Mouse (Mus musculus): ENCODE data around the gene Dhx58. TPM values are rescaled to one million over a fixed set of nuclear protein-coding genes. Genes with fewer than 3 reads are reported as not detected.

Dhx58 gene
- polyA plus RNA-seq, 1 experiment from 2014 or later, result 2.6 TPM

- Histone ChIP-seq H3K9me3 (replicated peaks; ENCODE audit: control insufficient read depth, low read length) (no peaks in the 10 kb centered on the region), H3K4me3 (ENCODE audit: low read length) (peak overlapping the region; percentile 99), H3K27me3 (ENCODE audit: control insufficient read depth, insufficient read depth, low read length) (no peaks in the 10 kb centered on the region), H3K27ac (ENCODE audit: low read length) (peak overlapping the region; percentile 77; the same call in 1 of the 2 replicates), H3K36me3 (ENCODE audit: control insufficient read depth, insufficient read depth) (no peaks in the 10 kb centered on the region), H3K4me1 (ENCODE audit: control insufficient read depth, insufficient read depth, low read length) (peaks cover 21% of the 10 kb centered on the region), H3K9ac (ENCODE audit: low read length) (peak overlapping the region; percentile 75), H3K4me2 (ENCODE audit: low read depth, low read length) (peak overlapping the region; percentile 89)
- ATAC-seq (replicated peaks; ENCODE audit: extremely low read depth, insufficient read depth, low FRiP score), result no peak
- 19% methylated on average over 5 of the region's 5 CpGs for WGBS
These were observed 34.7 kb upstream of the Dhx58 start for GRCm38 (mm10) chr11:100738749-100739148.

- Histone ChIP-seq H3K4me2 (ENCODE audit: low read depth, low read length) (peak within 1 kb of the TSS; percentile 89), H3K9ac (ENCODE audit: low read length) (peak within 1 kb of the TSS; percentile 99), H3K27me3 (ENCODE audit: control insufficient read depth, insufficient read depth, low read length) (no peaks in the 10 kb centered on the region), H3K4me3 (ENCODE audit: low read length) (peak within 1 kb of the TSS; percentile 99), H3K36me3 (ENCODE audit: control insufficient read depth, insufficient read depth) (no peaks in the 10 kb centered on the region), H3K9me3 (replicated peaks; ENCODE audit: control insufficient read depth, low read length) (no peaks in the 10 kb centered on the region), H3K27ac (ENCODE audit: low read length) (peak within 1 kb of the TSS; percentile 77), H3K4me1 (ENCODE audit: control insufficient read depth, insufficient read depth, low read length) (peaks cover 21% of the 10 kb centered on the region)
- under 1% methylated on average over 39 of the region's 39 CpGs for WGBS
- peak; percentile 100 for ATAC-seq (replicated peaks; ENCODE audit: extremely low read depth, insufficient read depth, low FRiP score)
These were observed 34.1 kb upstream of the Dhx58 start, which contains the start of gene Rab5c for GRCm38 (mm10) chr11:100738066-100738604. Gene Rab5c, minus strand, starts transcription at chr11:100738215.

- peak overlapping the region; percentile 99 for H3K4me3 ChIP-seq (ENCODE audit: low read length)
- peak overlapping the region; percentile 74 for H3K27ac ChIP-seq (ENCODE audit: low read length)
- peak overlapping the region; percentile 88 for H3K4me2 ChIP-seq (ENCODE audit: low read depth, low read length)
- under 1% methylated on average over 13 of the region's 13 CpGs for WGBS
- no peaks in the 10 kb centered on the region for H3K27me3 ChIP-seq (ENCODE audit: control insufficient read depth, insufficient read depth, low read length)
- no peaks in the 10 kb centered on the region for H3K36me3 ChIP-seq (ENCODE audit: control insufficient read depth, insufficient read depth)
- peaks cover 21% of the 10 kb centered on the region for H3K4me1 ChIP-seq (ENCODE audit: control insufficient read depth, insufficient read depth, low read length)
- H3K9me3 ChIP-seq (replicated peaks; ENCODE audit: control insufficient read depth, low read length), result no peaks in the 10 kb centered on the region
- H3K9ac ChIP-seq (ENCODE audit: low read length), result peak overlapping the region; percentile 99
- no peak for ATAC-seq (replicated peaks; ENCODE audit: extremely low read depth, insufficient read depth, low FRiP score)
These were observed 33.1 kb upstream of the Dhx58 start for GRCm38 (mm10) chr11:100737105-100737733.

GRCm38 (mm10) chr11:100736746-100737080 lies 32.6 kb upstream of the Dhx58 start:
- Histone ChIP-seq H3K4me3 (ENCODE audit: low read length) (peak overlapping the region; percentile 99), H3K36me3 (ENCODE audit: control insufficient read depth, insufficient read depth) (no peaks in the 10 kb centered on the region), H3K27ac (ENCODE audit: low read length) (no peak overlapping the region), H3K4me1 (ENCODE audit: control insufficient read depth, insufficient read depth, low read length) (peaks cover 21% of the 10 kb centered on the region), H3K4me2 (ENCODE audit: low read depth, low read length) (peak overlapping the region; percentile 88), H3K9me3 (replicated peaks; ENCODE audit: control insufficient read depth, low read length) (no peaks in the 10 kb centered on the region), H3K27me3 (ENCODE audit: control insufficient read depth, insufficient read depth, low read length) (no peaks in the 10 kb centered on the region), H3K9ac (ENCODE audit: low read length) (peak overlapping the region; percentile 99; the same call in 1 of the 2 replicates)
- no peak for ATAC-seq (replicated peaks; ENCODE audit: extremely low read depth, insufficient read depth, low FRiP score)
- 61% methylated on average over 4 of the region's 4 CpGs for WGBS

- ATAC-seq (replicated peaks; ENCODE audit: extremely low read depth, insufficient read depth, low FRiP score), result no peak
- H3K4me3 ChIP-seq (ENCODE audit: low read length), result peak overlapping the region; percentile 35
- H3K4me2 ChIP-seq (ENCODE audit: low read depth, low read length), result peak overlapping the region; percentile 88
- H3K36me3 ChIP-seq (ENCODE audit: control insufficient read depth, insufficient read depth), result no peaks in the 10 kb centered on the region
- no peaks in the 10 kb centered on the region for H3K27me3 ChIP-seq (ENCODE audit: control insufficient read depth, insufficient read depth, low read length)
- 59% methylated on average over 14 of the region's 14 CpGs for WGBS
- H3K27ac ChIP-seq (ENCODE audit: low read length), result peak overlapping the region; percentile 39; the same call in 1 of the 2 replicates
- H3K4me1 ChIP-seq (ENCODE audit: control insufficient read depth, insufficient read depth, low read length), result peaks cover 21% of the 10 kb centered on the region
- H3K9ac ChIP-seq (ENCODE audit: low read length), result peak overlapping the region; percentile 53
- H3K9me3 ChIP-seq (replicated peaks; ENCODE audit: control insufficient read depth, low read length), result no peaks in the 10 kb centered on the region
These were observed 32.1 kb upstream of the Dhx58 start for GRCm38 (mm10) chr11:100735954-100736745.

- Histone ChIP-seq H3K9me3 (replicated peaks; ENCODE audit: control insufficient read depth, low read length) (no peaks in the 10 kb centered on the region), H3K9ac (ENCODE audit: low read length) (peak overlapping the region; percentile 53), H3K4me3 (ENCODE audit: low read length) (peak overlapping the region; percentile 35), H3K4me2 (ENCODE audit: low read depth, low read length) (peak overlapping the region; percentile 88), H3K27me3 (ENCODE audit: control insufficient read depth, insufficient read depth, low read length) (no peaks in the 10 kb centered on the region), H3K4me1 (ENCODE audit: control insufficient read depth, insufficient read depth, low read length) (peaks cover 21% of the 10 kb centered on the region), H3K36me3 (ENCODE audit: control insufficient read depth, insufficient read depth) (no peaks in the 10 kb centered on the region), H3K27ac (ENCODE audit: low read length) (peak overlapping the region; percentile 39; the same call in 1 of the 2 replicates)
- 84% methylated on average over 9 of the region's 9 CpGs for whole genome bisulfite sequencing
- ATAC-seq (replicated peaks; ENCODE audit: extremely low read depth, insufficient read depth, low FRiP score), result no peak
These were observed 31.2 kb upstream of the Dhx58 start for GRCm38 (mm10) chr11:100735134-100735865.

- no peak overlapping the region for H3K9ac ChIP-seq (ENCODE audit: low read length)
- no peak overlapping the region for H3K27ac ChIP-seq (ENCODE audit: low read length)
- no peaks in the 10 kb centered on the region for H3K36me3 ChIP-seq (ENCODE audit: control insufficient read depth, insufficient read depth)
- no peaks in the 10 kb centered on the region for H3K9me3 ChIP-seq (replicated peaks; ENCODE audit: control insufficient read depth, low read length)
- H3K27me3 ChIP-seq (ENCODE audit: control insufficient read depth, insufficient read depth, low read length), result no peaks in the 10 kb centered on the region
- ATAC-seq (replicated peaks; ENCODE audit: extremely low read depth, insufficient read depth, low FRiP score), result no peak; the same call in 1 of the 2 replicates
- WGBS, result 80% methylated on average over 6 of the region's 6 CpGs
- H3K4me2 ChIP-seq (ENCODE audit: low read depth, low read length), result no peak overlapping the region
- peaks cover 5% of the 10 kb centered on the region for H3K4me1 ChIP-seq (ENCODE audit: control insufficient read depth, insufficient read depth, low read length)
- H3K4me3 ChIP-seq (ENCODE audit: low read length), result no peak overlapping the region
These were observed 26.6 kb upstream of the Dhx58 start for GRCm38 (mm10) chr11:100730477-100731205.

- H3K9me3 ChIP-seq (replicated peaks; ENCODE audit: control insufficient read depth, low read length), result no peaks in the 10 kb centered on the region
- ATAC-seq (replicated peaks; ENCODE audit: extremely low read depth, insufficient read depth, low FRiP score), result no peak
- peaks cover 7% of the 10 kb centered on the region for H3K4me1 ChIP-seq (ENCODE audit: control insufficient read depth, insufficient read depth, low read length)
- no peak overlapping the region for H3K27ac ChIP-seq (ENCODE audit: low read length)
- no peak overlapping the region for H3K9ac ChIP-seq (ENCODE audit: low read length)
- H3K36me3 ChIP-seq (ENCODE audit: control insufficient read depth, insufficient read depth), result no peaks in the 10 kb centered on the region
- no peak overlapping the region for H3K4me2 ChIP-seq (ENCODE audit: low read depth, low read length)
- 78% methylated on average over 4 of the region's 4 CpGs for WGBS
- H3K27me3 ChIP-seq (ENCODE audit: control insufficient read depth, insufficient read depth, low read length), result no peaks in the 10 kb centered on the region
- H3K4me3 ChIP-seq (ENCODE audit: low read length), result no peak overlapping the region
These were observed 25.9 kb upstream of the Dhx58 start for GRCm38 (mm10) chr11:100729976-100730375.
